Mouse (Mus musculus) kidney, adult 2 months (tissue): ENCODE measurements around the gene Tra2a. TPM values are rescaled to one million over a fixed set of nuclear protein-coding genes. Genes with fewer than 3 reads are reported as not detected.

Experiments used
- DNase-seq: peaks from one replicate; pipeline ENCODE4 v3.0.0; 2021
- H3K27ac ChIP-seq: fragments of 200-500 bp; 2 replicates; pipeline ENCODE4 v1.5.1; 2012; ENCODE audit warnings: low read depth, low read length, control low read depth, inconsistent platforms; ENCODE audit not compliant: insufficient read depth
- H3K27me3 ChIP-seq: fragments of 200-500 bp; replicated peaks from 2 replicates; pipeline ENCODE4 v1.6.1; 2012; ENCODE audit warnings: mild to moderate bottlenecking, moderate library complexity, low read length, inconsistent platforms; ENCODE audit not compliant: control insufficient read depth, insufficient read depth
- H3K36me3 ChIP-seq: fragments of 200-500 bp; 2 replicates; pipeline ENCODE4 v1.6.1; 2012; ENCODE audit warnings: mild to moderate bottlenecking, moderate library complexity, low read length, inconsistent platforms; ENCODE audit not compliant: control insufficient read depth, insufficient read depth
- H3K4me1 ChIP-seq: fragments of 200-500 bp; 2 replicates; pipeline ENCODE4 v1.6.1; 2011; ENCODE audit warnings: low read length; ENCODE audit not compliant: control insufficient read depth, insufficient read depth
- H3K4me3 ChIP-seq: fragments of 200-500 bp; 2 replicates; pipeline ENCODE4 v1.5.1; 2011; ENCODE audit warnings: mild to moderate bottlenecking, low read depth, low read length, control low read depth; ENCODE audit not compliant: insufficient read depth
- CTCF ChIP-seq: fragments of 200-500 bp; conservative IDR thresholded peaks from 2 replicates; pipeline ENCODE4 v1.5.1; 2011; ENCODE audit warnings: low read depth, mild to moderate bottlenecking, control low read depth, low read length, moderate library complexity, mixed read lengths; ENCODE audit not compliant: insufficient read depth, insufficient read length
- POLR2A ChIP-seq: fragments of 200-500 bp; IDR thresholded peaks from one replicate; pipeline ENCODE4 v1.6.1; 2011; ENCODE audit warnings: low read depth, low read length, control low read depth
- WGBS: fragments of 180-500 bp; shearing (Covaris S2); methylation state at CpG from one replicate; pipeline ENCODE4 v1.1.7; 2018; 5-methylcytosine and 5-hydroxymethylcytosine counted together
- polyA plus RNA-seq: library from polyadenylated mRNA; depleted of rRNA; stranded (reverse); fragments of >200 nt; gene quantifications from 2 replicates; pipeline ENCODE4 v1.2.3, GENCODE M21; 2012

The Tra2a gene
- polyA plus RNA-seq, 1 experiment = 22.7 TPM

- TF ChIP-seq CTCF (no peak), POLR2A (no peak)
- H3K36me3 ChIP-seq = no peaks in the 10 kb centered on the region
- no peak for DNase-seq
- no peak overlapping the region for H3K4me3 ChIP-seq
- no peak overlapping the region for H3K27ac ChIP-seq
- 16% methylated on average over 16 of the region's 16 CpGs for WGBS
- peaks cover 26% of the 10 kb centered on the region for H3K27me3 ChIP-seq
- H3K4me1 ChIP-seq = no peaks in the 10 kb centered on the region
Measured at GRCm38 (mm10) chr6:49219920-49220604, 43.8 kb downstream of the Tra2a start.

GRCm38 (mm10) chr6:49219001-49219560 lies 44.8 kb downstream of the Tra2a start:
- H3K4me3 ChIP-seq = no peak overlapping the region
- WGBS = 28% methylated on average over 4 of the region's 4 CpGs
- TF ChIP-seq POLR2A (no peak), CTCF (no peak)
- peaks cover 34% of the 10 kb centered on the region for H3K27me3 ChIP-seq
- no peaks in the 10 kb centered on the region for H3K4me1 ChIP-seq
- H3K36me3 ChIP-seq = no peaks in the 10 kb centered on the region
- no peak overlapping the region for H3K27ac ChIP-seq
- DNase-seq = peak; percentile 33

GRCm38 (mm10) chr6:49218275-49218802 lies 45.5 kb downstream of the Tra2a start:
- no peak for TF ChIP-seq CTCF
- TF ChIP-seq POLR2A = no peak
- DNase-seq = peak; percentile 47
- Histone ChIP-seq H3K4me3 (no peak overlapping the region), H3K27me3 (peaks cover 41% of the 10 kb centered on the region), H3K36me3 (no peaks in the 10 kb centered on the region), H3K4me1 (no peaks in the 10 kb centered on the region), H3K27ac (no peak overlapping the region)
- WGBS = 2% methylated on average over 31 of the region's 31 CpGs

GRCm38 (mm10) chr6:49217581-49218274 lies 46.1 kb downstream of the Tra2a start:
- Histone ChIP-seq H3K4me1 (no peaks in the 10 kb centered on the region), H3K4me3 (peak overlapping the region; percentile 11; the same call in 1 of the 2 replicates), H3K27me3 (peaks cover 41% of the 10 kb centered on the region), H3K36me3 (no peaks in the 10 kb centered on the region), H3K27ac (no peak overlapping the region)
- TF ChIP-seq CTCF = no peak
- TF ChIP-seq POLR2A = no peak
- WGBS = 1% methylated on average over 56 of the region's 56 CpGs
- peak; percentile 56 for DNase-seq

- H3K36me3 ChIP-seq = no peaks in the 10 kb centered on the region
- H3K4me3 ChIP-seq = no peak overlapping the region
- WGBS = 18% methylated on average over 11 of the region's 11 CpGs
- no peak overlapping the region for H3K27ac ChIP-seq
- DNase-seq = peak; percentile 36
- H3K27me3 ChIP-seq = peaks cover 39% of the 10 kb centered on the region
- TF ChIP-seq POLR2A (no peak), CTCF (no peak)
- no peaks in the 10 kb centered on the region for H3K4me1 ChIP-seq
Measured at GRCm38 (mm10) chr6:49216811-49217542, 46.9 kb downstream of the Tra2a start.

- 23% methylated on average over 14 of the region's 14 CpGs for WGBS
Measured at GRCm38 (mm10) chr6:49215748-49216585, 47.9 kb downstream of the Tra2a start.

More at GRCm38 (mm10) chr6:49215748-49216585, 47.9 kb downstream of the Tra2a start:
- H3K4me3 ChIP-seq = no peak overlapping the region
- peak; percentile 16 for DNase-seq
- H3K4me1 ChIP-seq = no peaks in the 10 kb centered on the region
- H3K27ac ChIP-seq = no peak overlapping the region
- TF ChIP-seq POLR2A (no peak), CTCF (no peak)
- H3K27me3 ChIP-seq = peaks cover 36% of the 10 kb centered on the region
- no peaks in the 10 kb centered on the region for H3K36me3 ChIP-seq
